Mouse (Mus musculus): ENCODE measurements at regions not wholly inside any gene's neighbourhood (a gene's known extent, or its start where the extent isn't known, plus 50 kb on each side); places are given as distances from the start of the nearest gene placed in this dataset.

GRCm38 (mm10) chr12:73830122-73830521 lies 71.1 kb upstream of the Hif1a start:
- DNase-seq: no peak

- no peak for DNase-seq
Measured at GRCm38 (mm10) chr12:73830551-73831203, 70.5 kb upstream of the Hif1a start.

GRCm38 (mm10) chr12:73831204-73831595 lies 70.0 kb upstream of the Hif1a start:
- no peak for DNase-seq

- DNase-seq: no peak
Measured at GRCm38 (mm10) chr12:73831637-73832385, 69.4 kb upstream of the Hif1a start.

GRCm38 (mm10) chr12:73832789-73833188 lies 68.4 kb upstream of the Hif1a start:
- DNase-seq: no peak

GRCm38 (mm10) chr12:73836132-73836531 lies 65.0 kb upstream of the Hif1a start:
- DNase-seq: no peak

GRCm38 (mm10) chr12:73837036-73837435 lies 64.1 kb upstream of the Hif1a start:
- DNase-seq: peak; percentile 18

- no peak for DNase-seq
Measured at GRCm38 (mm10) chr12:73837921-73838320, 63.3 kb upstream of the Hif1a start.

GRCm38 (mm10) chr12:73838330-73838729 lies 62.8 kb upstream of the Hif1a start:
- DNase-seq: no peak

GRCm38 (mm10) chr12:73842000-73842675 lies 59.0 kb upstream of the Hif1a start:
- peak; percentile 19 for DNase-seq

GRCm38 (mm10) chr12:73844782-73845181 lies 56.4 kb upstream of the Hif1a start:
- no peak for DNase-seq

- peak; percentile 65 for DNase-seq
Measured at GRCm38 (mm10) chr12:73846672-73847071, 54.5 kb upstream of the Hif1a start.

GRCm38 (mm10) chr12:73847336-73847735 lies 53.8 kb upstream of the Hif1a start:
- DNase-seq: peak; percentile 21

- DNase-seq: no peak
Measured at GRCm38 (mm10) chr12:73850831-73851230, 50.3 kb upstream of the Hif1a start.
